Mouse (Mus musculus): ENCODE measurements around the gene Mrgprh.

Gene Mrgprh

DNA sequence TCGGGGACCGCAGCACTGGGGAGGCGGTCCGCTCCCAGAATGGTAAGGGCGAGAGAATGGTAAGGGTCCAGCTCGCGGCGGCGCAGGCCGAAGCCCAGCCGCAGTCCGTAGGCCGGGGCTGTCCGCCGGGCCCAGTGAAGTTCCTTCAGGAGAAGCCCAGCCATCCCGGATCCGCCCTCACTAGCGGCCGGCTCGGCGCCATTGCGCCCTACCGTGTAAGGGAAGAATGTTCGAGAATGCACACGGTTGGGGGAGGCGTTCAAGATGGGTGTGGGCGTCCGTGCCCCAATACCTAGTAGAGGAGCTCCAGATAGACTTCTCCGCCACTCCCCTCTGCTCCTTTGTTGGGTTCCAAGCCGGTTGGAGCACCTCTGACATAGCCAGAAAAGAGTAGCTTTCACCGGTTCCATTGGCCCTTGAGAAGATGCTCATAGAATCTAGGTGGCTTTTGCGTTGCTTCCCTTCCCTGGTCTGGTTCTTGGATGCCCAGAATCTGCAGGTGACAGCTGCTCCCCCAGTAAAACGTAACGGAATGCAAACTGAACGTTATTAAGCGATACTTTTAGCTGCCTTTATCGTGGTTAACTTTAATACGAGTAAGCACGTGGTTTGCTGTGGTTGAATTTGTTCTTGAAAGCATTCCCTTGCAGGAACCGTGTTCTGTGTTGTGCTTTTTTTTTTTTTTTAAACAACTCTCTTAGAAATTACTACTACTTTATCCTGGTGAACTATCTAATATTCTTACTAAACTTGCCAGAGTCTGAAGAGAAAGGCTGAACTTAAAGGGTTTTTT, 41.0 kb downstream of the Mrgprh start:
- DNase-seq (ENCODE audit: low spot score), result peak; percentile 55

DNA sequence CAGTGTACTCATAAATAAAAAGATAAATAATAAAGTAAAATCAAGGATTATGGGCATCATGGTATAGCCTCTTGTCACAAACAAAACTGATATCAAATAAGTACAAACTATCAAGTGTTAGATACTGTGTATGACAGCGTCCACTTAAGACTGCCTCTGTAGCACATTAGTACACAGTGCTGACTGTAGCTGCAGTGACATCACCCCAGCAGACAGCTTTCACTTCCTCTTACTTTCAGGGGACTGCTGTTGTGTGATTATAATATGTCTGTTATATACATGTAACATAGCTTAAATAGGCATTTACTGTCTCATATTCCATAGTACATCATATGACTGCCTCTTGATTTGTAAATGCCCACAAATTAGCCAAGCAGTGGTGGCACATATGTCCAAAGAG, 45.2 kb downstream of the Mrgprh start:
- DNase-seq (ENCODE audit: low spot score), result no peak

DNA sequence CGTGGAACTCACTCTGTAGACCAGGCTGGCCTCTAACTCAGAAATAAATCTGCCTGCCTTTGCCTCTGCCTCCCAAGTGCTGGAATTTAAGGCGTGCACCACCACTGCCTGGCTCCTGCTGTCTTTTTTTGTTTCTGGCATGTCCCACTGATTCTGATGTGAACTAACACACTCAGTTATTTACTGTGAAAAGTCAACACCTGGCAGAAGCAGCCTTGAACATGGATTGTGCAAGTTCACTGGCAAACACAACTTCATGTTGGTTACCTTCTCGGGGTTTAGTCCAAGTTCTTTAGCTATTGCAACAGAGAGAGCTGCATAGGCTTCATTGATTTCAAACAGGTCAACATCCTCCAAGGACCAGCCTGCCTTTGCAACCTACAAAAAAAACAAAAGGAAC, 49.2 kb downstream of the Mrgprh start:
- no peak for DNase-seq (ENCODE audit: low spot score)

DNA sequence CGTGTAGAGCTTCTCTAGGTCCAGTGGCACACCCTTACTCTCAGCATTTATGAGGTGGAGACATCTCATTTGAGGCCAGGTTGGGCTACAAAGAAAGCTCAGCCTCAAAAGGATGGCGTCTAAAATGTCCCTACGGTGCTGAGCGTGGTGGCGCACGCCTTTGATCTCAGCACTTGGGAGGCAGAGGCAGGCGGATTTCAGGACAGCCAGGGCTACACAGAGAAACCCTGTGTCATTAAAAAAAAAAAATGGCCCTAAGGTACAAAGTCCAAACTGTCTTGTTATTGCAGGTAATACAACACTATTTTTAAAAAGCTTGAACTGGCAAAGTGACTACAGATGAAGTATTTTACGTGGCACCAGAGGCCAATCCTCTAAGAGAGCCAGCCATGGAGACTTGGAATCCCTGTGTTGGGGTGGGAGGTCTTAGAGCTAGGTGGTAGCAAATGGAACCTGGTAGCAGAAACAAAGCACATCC, 49.9 kb downstream of the Mrgprh start:
- no peak for DNase-seq (ENCODE audit: low spot score)

Measured in layer of hippocampus, adult 11-12 months (tissue).